Mouse (Mus musculus) forebrain, embryonic 13.5 days (tissue): ENCODE data around the gene Dpp8. TPM values are rescaled to one million over a fixed set of nuclear protein-coding genes. Genes with fewer than 3 reads are reported as not detected.
"Not testable (repeated sequence)": the region's sequence is repeated elsewhere in the genome, so short reads cannot be mapped to it uniquely, and the experiment has no call there.

Source experiments
- ATAC-seq: fragments of 200-750 bp; cut with Nextera tagmentation; 2 replicates; pipeline ENCODE4 v1.8.0; 2017
- H3K27ac ChIP-seq: fragments of 300-500 bp; sonication (generic); 2 replicates; pipeline ENCODE4 v1.5.1; 2015; ENCODE audit warnings: inconsistent platforms, mild to moderate bottlenecking, moderate library complexity
- H3K27me3 ChIP-seq: fragments of 300-500 bp; sonication (generic); 2 replicates; pipeline ENCODE4 v1.6.1; 2015; ENCODE audit warnings: mild to moderate bottlenecking, inconsistent platforms
- H3K36me3 ChIP-seq: fragments of 300-500 bp; sonication (generic); 2 replicates; pipeline ENCODE4 v1.6.1; 2015; ENCODE audit warnings: mild to moderate bottlenecking, inconsistent platforms; ENCODE audit not compliant: poor library complexity, severe bottlenecking
- H3K4me1 ChIP-seq: fragments of 300-500 bp; sonication (generic); 2 replicates; pipeline ENCODE4 v1.6.1; 2015; ENCODE audit warnings: inconsistent platforms
- H3K4me2 ChIP-seq: fragments of 300-500 bp; sonication (generic); 2 replicates; pipeline ENCODE4 v1.6.1; 2015; ENCODE audit warnings: inconsistent platforms, mild to moderate bottlenecking, moderate library complexity
- H3K4me3 ChIP-seq: fragments of 300-500 bp; sonication (generic); 2 replicates; pipeline ENCODE4 v1.5.1; 2015; ENCODE audit warnings: mild to moderate bottlenecking, inconsistent platforms
- H3K9ac ChIP-seq: fragments of 300-500 bp; sonication (generic); 2 replicates; pipeline ENCODE4 v1.6.1; 2015; ENCODE audit warnings: mild to moderate bottlenecking, inconsistent platforms
- H3K9me3 ChIP-seq: fragments of 300-500 bp; sonication (generic); replicated peaks from 2 replicates; pipeline ENCODE4 v1.6.1; 2016; ENCODE audit warnings: inconsistent platforms
- WGBS: fragments of 180-500 bp; shearing (Covaris S2); methylation state at CpG from one replicate; pipeline ENCODE4 v1.1.7; 2015; 5-methylcytosine and 5-hydroxymethylcytosine counted together
- polyA plus RNA-seq: library from polyadenylated mRNA; unstranded; fragments of >200 nt; fragmentation: Nextera tagmentation; extraction: Ambion mirVana; gene quantifications from 2 replicates; pipeline ENCODE4 v1.2.1, GENCODE M21; 2015

The Dpp8 gene
- polyA plus RNA-seq, result 34.9 and 41.2 TPM in 2 replicates

DNA sequence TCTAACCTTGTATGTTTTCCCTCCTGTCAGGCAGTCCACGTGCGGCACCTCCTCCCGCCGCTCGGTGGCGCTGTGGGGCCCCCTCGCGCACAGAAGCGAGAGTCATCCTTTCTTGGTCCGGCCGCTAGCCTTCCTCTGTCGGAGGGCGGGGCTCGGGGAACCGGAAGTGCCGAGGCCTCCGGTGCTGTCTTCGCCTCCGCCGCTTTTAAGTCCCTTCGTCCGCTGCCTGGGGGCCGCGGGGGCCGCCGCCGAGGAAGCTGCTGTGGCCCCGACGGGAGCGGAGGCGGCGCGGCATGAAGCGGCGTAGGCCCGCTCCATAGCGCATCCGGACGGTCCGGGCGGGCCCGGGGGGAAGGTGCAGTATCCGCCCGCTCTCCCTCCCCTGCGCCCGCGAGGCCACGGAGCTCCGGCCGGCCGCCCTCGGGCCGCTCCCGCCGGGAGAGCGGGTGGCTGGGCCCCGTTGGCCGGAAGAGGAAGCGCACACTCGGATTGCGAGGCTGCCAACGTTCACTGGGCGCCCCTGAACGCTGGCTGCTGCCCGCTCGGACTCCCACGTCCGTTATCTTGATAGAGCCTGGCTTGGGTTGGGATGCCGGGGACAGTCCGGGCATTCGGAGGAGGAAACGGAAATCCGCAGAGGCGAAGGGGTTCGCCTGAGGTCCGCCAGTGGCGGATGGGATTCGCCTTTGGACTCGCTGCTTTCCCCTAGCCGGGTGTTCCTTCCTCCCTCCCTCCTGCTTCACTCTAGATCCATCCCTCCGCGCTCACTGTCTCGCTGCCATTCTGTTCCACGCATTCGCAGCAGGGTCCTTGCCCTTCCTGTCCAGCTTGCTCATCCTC lies at the start of gene Dpp8:
Dpp8 (plus strand) TSS at position 146 of the 840 bp plus-strand sequence.
- ATAC-seq, result peak; percentile 97
- Histone ChIP-seq H3K4me2 (peak within 1 kb of the TSS; percentile 97), H3K9me3 (no peaks in the 10 kb centered on the region), H3K27ac (peak within 1 kb of the TSS; percentile 76), H3K36me3 (peaks cover 8% of the 10 kb centered on the region), H3K4me1 (peaks cover 16% of the 10 kb centered on the region), H3K27me3 (0 out of 2 replicates have a peak, but pooled peaks cover 4% of the 10 kb centered on the region), H3K4me3 (peak within 1 kb of the TSS; percentile 100), H3K9ac (peak within 1 kb of the TSS; percentile 99)
- under 1% methylated on average over 63 of the region's 85 CpGs for WGBS

GRCm38 (mm10) chr9:64985037-64985794 lies 47.0 kb upstream of the Dpp8 start:
- no peak overlapping the region for H3K4me2 ChIP-seq
- no peaks in the 10 kb centered on the region for H3K27me3 ChIP-seq
- peaks cover 96% of the 10 kb centered on the region for H3K36me3 ChIP-seq
- H3K4me1 ChIP-seq, result no peaks in the 10 kb centered on the region
- 87% methylated on average over 8 of the region's 8 CpGs for whole genome bisulfite sequencing
- H3K4me3 ChIP-seq, result no peak overlapping the region
- no peaks in the 10 kb centered on the region for H3K9me3 ChIP-seq
- no peak overlapping the region for H3K9ac ChIP-seq
- ATAC-seq, result no peak
- no peak overlapping the region for H3K27ac ChIP-seq

DNA sequence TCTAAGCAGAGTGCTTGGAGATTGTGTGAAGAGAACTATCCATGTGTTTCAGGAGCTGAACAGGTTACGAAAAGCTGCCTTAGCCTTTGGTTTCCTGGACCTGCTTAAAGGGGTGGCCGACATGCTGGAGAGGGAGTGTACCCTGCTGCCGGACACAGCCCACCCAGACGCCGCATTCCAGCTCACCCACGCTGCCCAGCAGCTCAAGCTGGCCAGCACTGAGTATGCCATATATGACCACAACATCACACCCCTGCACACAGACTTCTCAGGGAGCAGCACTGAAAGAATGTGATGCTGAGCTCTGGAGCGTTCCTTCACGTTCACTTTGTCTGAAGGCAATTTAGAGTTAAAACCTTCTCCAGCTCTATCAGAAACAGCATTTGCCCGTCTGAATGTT lies 46.4 kb upstream of the Dpp8 start:
- Histone ChIP-seq H3K27me3 (no peaks in the 10 kb centered on the region), H3K9ac (no peak overlapping the region), H3K4me2 (no peak overlapping the region), H3K36me3 (peaks cover 96% of the 10 kb centered on the region), H3K4me3 (no peak overlapping the region), H3K9me3 (no peaks in the 10 kb centered on the region), H3K27ac (no peak overlapping the region), H3K4me1 (no peaks in the 10 kb centered on the region)
- 91% methylated on average over 9 of the region's 9 CpGs for WGBS
- ATAC-seq, result no peak

- Histone ChIP-seq H3K9ac (no peak overlapping the region), H3K9me3 (no peaks in the 10 kb centered on the region), H3K4me2 (no peak overlapping the region), H3K36me3 (peaks cover 96% of the 10 kb centered on the region), H3K4me1 (no peaks in the 10 kb centered on the region), H3K27me3 (no peaks in the 10 kb centered on the region), H3K27ac (no peak overlapping the region), H3K4me3 (no peak overlapping the region)
- 96% methylated on average over 2 of the region's 2 CpGs for WGBS
- no peak for ATAC-seq
Measured at GRCm38 (mm10) chr9:64987651-64988050, 44.6 kb upstream of the Dpp8 start.

GRCm38 (mm10) chr9:64988443-64988842 lies 43.8 kb upstream of the Dpp8 start:
- H3K9ac ChIP-seq, result no peak overlapping the region
- no peak overlapping the region for H3K27ac ChIP-seq
- WGBS, result 95% methylated on average over 6 of the region's 6 CpGs
- no peaks in the 10 kb centered on the region for H3K9me3 ChIP-seq
- no peak for ATAC-seq
- H3K4me3 ChIP-seq, result no peak overlapping the region
- no peaks in the 10 kb centered on the region for H3K4me1 ChIP-seq
- H3K4me2 ChIP-seq, result no peak overlapping the region
- H3K36me3 ChIP-seq, result peaks cover 97% of the 10 kb centered on the region
- no peaks in the 10 kb centered on the region for H3K27me3 ChIP-seq

DNA sequence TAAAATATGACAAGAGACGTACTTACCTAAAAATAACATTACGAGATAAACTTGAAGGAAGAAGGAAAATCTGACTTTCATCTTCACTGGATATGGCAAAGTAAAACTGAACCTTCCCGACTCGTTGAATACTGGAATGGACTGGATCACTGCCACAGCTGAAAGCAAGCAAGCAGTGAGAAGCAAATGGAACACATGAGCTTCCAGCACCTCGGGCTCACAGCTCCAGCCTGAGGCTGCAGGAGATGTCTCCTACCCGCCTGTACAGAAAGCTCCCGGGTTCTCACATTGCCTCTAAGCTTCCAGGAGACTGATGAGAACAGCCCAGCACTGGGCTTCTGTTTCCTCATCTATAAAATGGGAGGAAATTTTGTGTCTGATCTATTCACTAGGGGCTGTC lies 41.9 kb upstream of the Dpp8 start:
- no peak for ATAC-seq
- WGBS, result 86% methylated on average over 7 of the region's 7 CpGs
- no peak overlapping the region for H3K9ac ChIP-seq
- peaks cover 96% of the 10 kb centered on the region for H3K36me3 ChIP-seq
- no peaks in the 10 kb centered on the region for H3K9me3 ChIP-seq
- H3K27me3 ChIP-seq, result no peaks in the 10 kb centered on the region
- H3K4me1 ChIP-seq, result no peaks in the 10 kb centered on the region
- H3K4me3 ChIP-seq, result no peak overlapping the region
- no peak overlapping the region for H3K27ac ChIP-seq
- H3K4me2 ChIP-seq, result no peak overlapping the region

- H3K36me3 ChIP-seq, result peaks cover 91% of the 10 kb centered on the region
- H3K27ac ChIP-seq, H3K9me3 ChIP-seq, H3K4me1 ChIP-seq, H3K27me3 ChIP-seq, H3K4me3 ChIP-seq, ATAC-seq, H3K4me2 ChIP-seq, H3K9ac ChIP-seq: not testable (repeated sequence)
- WGBS, result 97% methylated on average over 1 of the region's 1 CpGs
Measured at GRCm38 (mm10) chr9:64995464-64995863, 36.8 kb upstream of the Dpp8 start.

DNA sequence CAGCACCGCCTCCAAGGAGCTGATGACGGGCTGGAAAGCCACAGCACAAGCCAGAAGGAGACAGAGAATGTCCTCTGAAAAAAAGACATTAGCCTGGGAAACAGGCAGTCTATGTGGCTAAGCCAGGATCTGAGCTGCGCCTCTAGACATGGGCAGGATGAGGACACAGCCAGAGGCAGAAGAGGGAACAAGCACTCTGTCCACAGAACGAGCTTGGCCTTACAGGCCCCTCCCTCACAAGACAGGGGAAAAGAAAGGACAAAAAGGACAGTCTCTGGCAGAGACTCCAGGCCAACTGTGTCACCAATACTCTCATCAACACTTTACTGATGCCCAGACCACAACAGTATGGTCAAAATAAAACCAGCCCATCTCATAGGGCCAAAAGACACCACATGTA lies 30.7 kb upstream of the Dpp8 start:
- H3K4me1 ChIP-seq, result no peaks in the 10 kb centered on the region
- H3K27me3 ChIP-seq, result no peaks in the 10 kb centered on the region
- H3K9ac ChIP-seq, result no peak overlapping the region
- no peak overlapping the region for H3K27ac ChIP-seq
- ATAC-seq, result no peak
- H3K36me3 ChIP-seq, result peaks cover 78% of the 10 kb centered on the region
- 48% methylated on average over 4 of the region's 4 CpGs for WGBS
- H3K4me3 ChIP-seq, result no peak overlapping the region
- no peaks in the 10 kb centered on the region for H3K9me3 ChIP-seq
- H3K4me2 ChIP-seq, result no peak overlapping the region

DNA sequence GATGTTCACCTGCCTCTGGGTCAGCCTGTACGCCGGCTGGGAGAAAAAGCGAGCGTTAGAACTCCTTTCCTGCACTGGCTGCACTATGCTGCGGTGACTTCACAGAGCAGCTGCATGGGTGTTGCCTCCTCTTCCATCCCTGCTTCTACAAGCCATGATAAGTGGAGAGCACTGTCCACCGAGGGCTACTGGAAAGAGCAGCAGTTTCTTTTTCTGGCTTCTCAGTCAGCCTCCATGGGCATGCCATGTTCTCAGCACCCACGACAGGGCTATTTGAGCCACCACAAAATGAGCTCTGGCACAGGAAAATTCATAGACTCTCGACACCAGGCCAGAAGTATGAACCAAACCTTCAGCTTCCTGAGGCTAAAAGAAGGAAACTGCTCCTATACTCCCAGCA lies 26.5 kb upstream of the Dpp8 start:
- H3K4me3 ChIP-seq, result no peak overlapping the region
- H3K4me1 ChIP-seq, result no peaks in the 10 kb centered on the region
- H3K27me3 ChIP-seq, result no peaks in the 10 kb centered on the region
- H3K27ac ChIP-seq, result no peak overlapping the region
- ATAC-seq, result no peak
- H3K9ac ChIP-seq, result no peak overlapping the region
- H3K36me3 ChIP-seq, result peaks cover 73% of the 10 kb centered on the region
- no peaks in the 10 kb centered on the region for H3K9me3 ChIP-seq
- WGBS, result 97% methylated on average over 8 of the region's 8 CpGs
- no peak overlapping the region for H3K4me2 ChIP-seq

GRCm38 (mm10) chr9:65010632-65011031 lies 21.6 kb upstream of the Dpp8 start:
- peaks cover 6% of the 10 kb centered on the region for H3K4me1 ChIP-seq
- peaks cover 44% of the 10 kb centered on the region for H3K36me3 ChIP-seq
- 91% methylated on average over 8 of the region's 8 CpGs for WGBS
- H3K9me3 ChIP-seq, result no peaks in the 10 kb centered on the region
- no peak overlapping the region for H3K27ac ChIP-seq
- H3K4me3 ChIP-seq, result no peak overlapping the region
- ATAC-seq, result no peak
- no peak overlapping the region for H3K9ac ChIP-seq
- H3K27me3 ChIP-seq, result no peaks in the 10 kb centered on the region
- no peak overlapping the region for H3K4me2 ChIP-seq

DNA sequence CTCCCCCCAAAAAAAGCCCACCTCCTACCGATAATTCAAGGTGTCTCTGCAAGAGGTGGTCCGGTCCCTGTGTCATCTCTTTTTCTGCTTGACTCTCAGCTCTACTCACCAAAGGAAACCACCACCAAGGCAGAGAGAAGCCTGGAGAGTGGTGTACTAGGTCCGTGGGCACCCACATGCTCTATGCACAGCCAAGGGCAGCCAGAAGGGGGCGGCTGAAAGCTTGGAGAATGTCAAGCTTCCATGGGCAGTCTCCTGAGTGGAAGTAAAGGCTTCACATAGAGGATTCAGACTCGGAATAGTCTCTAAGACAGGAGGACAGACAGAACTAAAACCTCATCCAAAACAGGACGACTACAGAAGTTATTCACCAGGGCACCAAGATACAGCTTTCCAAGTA lies 20.9 kb upstream of the Dpp8 start:
- no peak overlapping the region for H3K9ac ChIP-seq
- H3K27me3 ChIP-seq, result no peaks in the 10 kb centered on the region
- H3K9me3 ChIP-seq, result no peaks in the 10 kb centered on the region
- H3K27ac ChIP-seq, result no peak overlapping the region
- H3K4me2 ChIP-seq, result no peak overlapping the region
- H3K4me3 ChIP-seq, result no peak overlapping the region
- peaks cover 37% of the 10 kb centered on the region for H3K36me3 ChIP-seq
- no peak for ATAC-seq
- 58% methylated on average over 6 of the region's 6 CpGs for WGBS
- H3K4me1 ChIP-seq, result peaks cover 13% of the 10 kb centered on the region

DNA sequence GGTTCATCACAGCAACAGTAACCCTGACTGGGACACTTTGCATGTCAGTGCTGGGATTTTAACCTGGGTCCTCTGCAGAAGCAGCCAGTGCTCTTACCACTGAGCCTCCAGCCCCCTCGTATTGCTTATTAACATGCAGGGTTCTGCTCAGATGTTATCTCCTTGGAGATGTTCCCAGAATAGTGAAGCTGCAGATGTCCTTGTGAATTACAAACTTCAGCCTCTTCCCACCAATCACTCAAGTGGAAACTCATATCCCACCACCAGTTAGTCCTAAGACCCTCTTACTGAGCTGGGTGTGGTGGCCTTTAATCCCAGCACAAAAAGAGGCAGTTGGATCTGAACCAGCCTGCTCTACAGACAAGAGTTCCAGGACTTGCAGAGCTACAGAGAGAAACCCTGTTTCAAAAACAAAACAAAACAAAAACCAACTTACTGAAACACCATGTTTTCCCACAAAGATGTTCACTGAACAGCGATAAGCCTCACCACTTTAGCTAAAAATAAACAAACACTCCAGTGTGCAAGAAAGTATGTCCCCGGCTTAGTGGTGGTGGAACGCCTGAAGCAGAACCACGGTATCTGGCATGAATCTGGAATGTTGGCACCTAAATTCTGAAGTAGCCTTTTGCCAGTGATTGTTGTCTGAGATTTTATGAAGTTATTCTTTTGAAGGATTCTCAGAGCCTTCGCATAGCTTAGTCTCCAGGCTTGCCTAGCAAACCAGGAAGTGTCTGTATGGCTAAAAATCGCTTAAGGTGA lies 16.6 kb upstream of the Dpp8 start:
- Histone ChIP-seq H3K27me3 (no peaks in the 10 kb centered on the region), H3K36me3 (0 out of 2 replicates have a peak, but pooled peaks cover 3% of the 10 kb centered on the region), H3K4me1 (peaks cover 56% of the 10 kb centered on the region), H3K4me3 (no peak overlapping the region), H3K4me2 (no peak overlapping the region), H3K9ac (no peak overlapping the region), H3K27ac (no peak overlapping the region), H3K9me3 (no peaks in the 10 kb centered on the region)
- no peak for ATAC-seq
- 79% methylated on average over 7 of the region's 7 CpGs for WGBS
